Mouse (Mus musculus) forebrain, postnatal 0 days (tissue): Measurements from ENCODE around the gene 4930438A08Rik. TPM values are rescaled to one million over a fixed set of nuclear protein-coding genes. Genes with fewer than 3 reads are reported as not detected.

ENCODE experiments used
- ATAC-seq: fragments of 200-750 bp; cut with Nextera tagmentation; 2 replicates; pipeline ENCODE4 v1.8.0; 2017; ENCODE audit warnings: mild to moderate bottlenecking, moderate library complexity
- DNase-seq: peaks from one replicate; pipeline ENCODE4 v3.0.0-alpha.2; 2015
- H3K27ac ChIP-seq: fragments of 300-500 bp; sonication (generic); 2 replicates; pipeline ENCODE4 v1.5.1; 2014; ENCODE audit warnings: low read depth, mild to moderate bottlenecking, antibody characterized with exemption, low read length, moderate library complexity, mixed read lengths
- H3K27me3 ChIP-seq: fragments of 300-500 bp; sonication (generic); 2 replicates; pipeline ENCODE4 v1.6.1; 2014; ENCODE audit warnings: mild to moderate bottlenecking, low read length, mixed read lengths; ENCODE audit not compliant: insufficient read depth
- H3K36me3 ChIP-seq: fragments of 300-500 bp; sonication (generic); 2 replicates; pipeline ENCODE4 v1.6.1; 2014; ENCODE audit warnings: mild to moderate bottlenecking, moderate library complexity; ENCODE audit not compliant: insufficient read depth
- H3K4me1 ChIP-seq: fragments of 300-500 bp; sonication (generic); 2 replicates; pipeline ENCODE4 v1.6.1; 2014; ENCODE audit warnings: antibody characterized with exemption; ENCODE audit not compliant: insufficient read depth
- H3K4me2 ChIP-seq: fragments of 300-500 bp; sonication (generic); 2 replicates; pipeline ENCODE4 v1.6.1; 2014; ENCODE audit warnings: low read depth, mild to moderate bottlenecking, moderate library complexity
- H3K4me3 ChIP-seq: fragments of 300-500 bp; sonication (generic); 2 replicates; pipeline ENCODE4 v1.5.1; 2014; ENCODE audit warnings: low read depth, low read length, mixed read lengths
- H3K9ac ChIP-seq: fragments of 300-500 bp; sonication (generic); 2 replicates; pipeline ENCODE4 v1.6.1; 2014; ENCODE audit warnings: mild to moderate bottlenecking
- H3K9me3 ChIP-seq: fragments of 300-500 bp; sonication (generic); 2 replicates; pipeline ENCODE4 v1.6.1; 2016; ENCODE audit warnings: low read length
- CTCF ChIP-seq: sonication (generic); IDR thresholded peaks from 2 replicates; pipeline ENCODE4 v1.5.1; 2016; ENCODE audit warnings: antibody characterized with exemption, control low read depth, low read depth
- WGBS: fragments of 180-500 bp; shearing (Covaris S2); extraction: QIAGEN DNeasy Blood & Tissue Kit; methylation state at CpG from one replicate; pipeline ENCODE4 v1.1.7; 2014; 5-methylcytosine and 5-hydroxymethylcytosine counted together
- polyA plus RNA-seq: library from polyadenylated mRNA; unstranded; fragments of >200 nt; fragmentation: Nextera tagmentation; extraction: Ambion mirVana; gene quantifications from 2 replicates; pipeline ENCODE4 v1.2.1, GENCODE M21; 2015
- total RNA-seq: library from RNA; depleted of rRNA; stranded (reverse); fragments of >200 nt; gene quantifications from 2 replicates; pipeline ENCODE4 v1.2.3, GENCODE M21; 2014; rRNA removed

The 4930438A08Rik gene
- total and polyA plus RNA-seq, 2 experiments from 2014 or later, result not detected

DNA sequence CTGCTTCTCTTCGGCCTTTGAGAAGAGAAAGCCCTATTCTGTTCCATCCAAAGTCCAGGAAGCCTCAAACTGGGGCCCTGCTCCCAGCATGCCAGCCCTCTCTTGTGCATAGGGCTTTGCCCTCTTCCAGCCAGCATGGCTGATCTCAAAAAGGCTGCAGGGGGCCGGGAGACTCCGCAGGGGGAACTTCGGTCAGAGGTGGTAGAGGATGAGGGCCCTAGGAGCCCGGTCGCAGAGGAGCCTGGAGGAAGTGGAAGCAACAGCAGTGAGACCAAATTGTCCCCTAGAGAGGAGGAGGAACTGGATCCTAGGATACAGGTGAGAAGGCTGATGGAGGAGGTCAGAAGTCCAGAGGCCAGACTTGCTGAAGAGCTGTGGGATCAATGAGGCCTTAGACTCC, 56.9 kb downstream of the 4930438A08Rik start:
- peak overlapping the region; percentile 73 for H3K9ac ChIP-seq
- peak overlapping the region; percentile 73 for H3K4me3 ChIP-seq
- H3K36me3 ChIP-seq, result peaks cover 15% of the 10 kb centered on the region
- DNase-seq (no peak), ATAC-seq (no peak)
- no peak overlapping the region for H3K27ac ChIP-seq
- peaks cover 26% of the 10 kb centered on the region for H3K4me1 ChIP-seq
- no peak for TF ChIP-seq CTCF
- H3K9me3 ChIP-seq, result no peaks in the 10 kb centered on the region
- no peaks in the 10 kb centered on the region for H3K27me3 ChIP-seq
- H3K4me2 ChIP-seq, result peak overlapping the region; percentile 87
- 90% methylated on average over 6 of the region's 6 CpGs for WGBS

DNA sequence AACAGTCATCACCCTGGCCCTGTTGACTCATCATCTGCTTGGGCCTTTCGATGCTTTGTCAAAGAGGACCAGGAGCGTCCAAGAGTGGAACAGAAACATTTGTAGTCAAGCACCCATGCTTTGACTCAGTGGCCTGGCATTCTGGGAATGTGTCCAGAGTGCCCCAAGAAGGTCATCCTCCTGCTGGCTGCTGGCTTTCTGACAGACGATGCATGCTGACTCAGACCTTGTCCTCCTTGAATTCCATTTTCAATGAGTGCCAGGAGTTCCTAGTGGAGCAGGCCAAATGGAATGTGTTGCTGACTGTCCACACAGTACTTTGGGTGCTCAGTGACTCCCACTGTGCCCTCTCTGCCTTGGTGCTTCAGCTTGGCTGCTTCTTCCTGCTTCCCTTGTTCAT, 60.1 kb downstream of the 4930438A08Rik start:
- WGBS, result 79% methylated on average over 3 of the region's 3 CpGs
- no peak for TF ChIP-seq CTCF
- Histone ChIP-seq H3K4me2 (no peak overlapping the region), H3K36me3 (peaks cover 37% of the 10 kb centered on the region), H3K9me3 (no peaks in the 10 kb centered on the region), H3K9ac (no peak overlapping the region), H3K27me3 (no peaks in the 10 kb centered on the region), H3K4me3 (no peak overlapping the region), H3K4me1 (peaks cover 18% of the 10 kb centered on the region), H3K27ac (no peak overlapping the region)
- no peak for DNase-seq
- no peak for ATAC-seq

Other genes starting within 250 kb of the 4930438A08Rik start
- not detected in 2 replicates for gene Gm12248, start 181.7 kb upstream of the 4930438A08Rik start, total RNA-seq
- gene Gm12248, start 181.7 kb upstream of the 4930438A08Rik start, polyA plus RNA-seq, result not detected in 2 replicates
- 100 and 121 TPM in 2 replicates for gene Cnot8, start 170.6 kb upstream of the 4930438A08Rik start, total RNA-seq
- 107 and 114 TPM in 2 replicates for gene Cnot8, start 170.6 kb upstream of the 4930438A08Rik start, polyA plus RNA-seq
- gene Gemin5, start 106.3 kb upstream of the 4930438A08Rik start, total RNA-seq, result 18.4 and 19.2 TPM in 2 replicates
- gene Gemin5, start 106.3 kb upstream of the 4930438A08Rik start, polyA plus RNA-seq, result 6.2 and 9.1 TPM in 2 replicates
- gene Mrpl22, start 103.1 kb upstream of the 4930438A08Rik start, total RNA-seq, result 39.4 and 70.9 TPM in 2 replicates
- 107 TPM in 2 replicates for gene Mrpl22, start 103.1 kb upstream of the 4930438A08Rik start, polyA plus RNA-seq
- gene Igtp, start 75.2 kb upstream of the 4930438A08Rik start, total RNA-seq, result 1.1 and 1.8 TPM in 2 replicates
- 1.7 and 2.6 TPM in 2 replicates for gene Igtp, start 75.2 kb upstream of the 4930438A08Rik start, polyA plus RNA-seq
- 1.2 and 2.3 TPM in 2 replicates for gene Irgm2, start 75.2 kb upstream of the 4930438A08Rik start, total RNA-seq
- gene Irgm2, start 75.2 kb upstream of the 4930438A08Rik start, polyA plus RNA-seq, result 0.64 and 0.70 TPM in 2 replicates
- gene Zfp692, start 32.3 kb downstream of the 4930438A08Rik start, total RNA-seq, result 25.6 and 30.0 TPM in 2 replicates
- 14.8 and 17.7 TPM in 2 replicates for gene Zfp692, start 32.3 kb downstream of the 4930438A08Rik start, polyA plus RNA-seq
- 41.5 and 41.7 TPM in 2 replicates for gene Zfp672, start 55.5 kb downstream of the 4930438A08Rik start, total RNA-seq
- gene Zfp672, start 55.5 kb downstream of the 4930438A08Rik start, polyA plus RNA-seq, result 38.8 and 41.2 TPM in 2 replicates
- 43.1 and 44.3 TPM in 2 replicates for gene Sh3bp5l, start 55.9 kb downstream of the 4930438A08Rik start, total RNA-seq
- 35.8 and 44.9 TPM in 2 replicates for gene Sh3bp5l, start 55.9 kb downstream of the 4930438A08Rik start, polyA plus RNA-seq
- gene Lypd8, start 104.2 kb downstream of the 4930438A08Rik start, total RNA-seq, result not detected in 2 replicates
- 0.13 TPM in 1 of 2 replicates, not detected in the other for gene Lypd8, start 104.2 kb downstream of the 4930438A08Rik start, polyA plus RNA-seq
- gene 1810065E05Rik, start 146.3 kb downstream of the 4930438A08Rik start, total RNA-seq, result not detected in 2 replicates
- gene 1810065E05Rik, start 146.3 kb downstream of the 4930438A08Rik start, polyA plus RNA-seq, result not detected in 2 replicates
- gene Gm12253, start 157.8 kb downstream of the 4930438A08Rik start, total RNA-seq, result not detected in 2 replicates
- gene Gm12253, start 157.8 kb downstream of the 4930438A08Rik start, polyA plus RNA-seq, result not detected in 2 replicates
- not detected in 2 replicates for gene Lypd9, start 178.1 kb downstream of the 4930438A08Rik start, total RNA-seq
- not detected in 2 replicates for gene Lypd9, start 178.1 kb downstream of the 4930438A08Rik start, polyA plus RNA-seq
- gene Olfr30, start 187.5 kb downstream of the 4930438A08Rik start, total RNA-seq, result not detected in 2 replicates
- gene Olfr30, start 187.5 kb downstream of the 4930438A08Rik start, polyA plus RNA-seq, result not detected in 2 replicates
- gene Olfr332, start 217.8 kb downstream of the 4930438A08Rik start, total RNA-seq, result not detected in 2 replicates
- 0.29 TPM in 1 of 2 replicates, not detected in the other for gene Olfr332, start 217.8 kb downstream of the 4930438A08Rik start, polyA plus RNA-seq
- gene Olfr331, start 227.8 kb downstream of the 4930438A08Rik start, total RNA-seq, result not detected in 2 replicates
- not detected in 2 replicates for gene Olfr331, start 227.8 kb downstream of the 4930438A08Rik start, polyA plus RNA-seq